ENCODE assay signal across 8 mouse cellular contexts in the genomic region with DNA sequence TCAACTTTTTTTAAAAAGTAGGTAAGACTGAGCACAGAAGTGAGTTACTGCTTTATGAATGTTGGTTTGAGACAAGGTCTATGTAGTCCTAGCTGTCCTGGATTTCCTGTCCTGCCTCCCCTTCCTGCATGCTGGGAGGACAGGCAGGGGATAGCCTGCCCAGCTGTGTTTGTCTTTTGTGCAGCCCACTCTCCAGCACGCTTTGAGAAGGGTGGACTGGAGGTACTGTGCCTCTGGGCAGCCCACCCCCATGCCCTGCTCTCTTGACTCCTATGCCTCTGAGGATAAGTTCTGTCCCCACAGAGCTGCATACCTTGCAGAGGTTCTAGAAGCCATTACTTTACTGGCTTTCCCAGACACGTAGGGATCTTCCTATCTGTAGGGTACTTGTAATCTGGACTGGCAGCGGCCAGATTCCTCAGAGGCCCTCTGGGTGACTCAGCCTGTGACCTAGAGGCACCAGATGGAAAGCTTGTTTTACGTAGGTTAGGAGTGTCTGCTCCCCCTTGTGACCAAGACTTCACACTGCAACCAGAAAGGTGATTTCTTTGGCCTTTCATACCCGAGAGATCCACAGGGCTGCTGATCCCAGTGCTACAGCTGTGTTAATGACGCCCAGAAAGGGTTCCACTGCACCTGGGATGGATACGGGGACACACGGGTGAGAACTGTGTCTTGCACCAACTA. TPM values are rescaled to one million over a fixed set of nuclear protein-coding genes. Genes with fewer than 3 reads are reported as not detected.
DNase-seq lines count a peak whose midpoint lies in the region; ATAC-seq lines count a peak whose summit lies in the region.

No protein-coding gene starts in this region.

- H3K27me3 ChIP-seq in intestine, embryonic 14.5 days (replicated peaks; ENCODE audit: control insufficient read depth, insufficient read depth, low read length) = no peaks in the 10 kb centered on the region
- H3K27me3 ChIP-seq in liver, embryonic 11.5 days (replicated peaks; ENCODE audit: control insufficient read depth, insufficient read depth, low read length) = no peaks in the 10 kb centered on the region

- H3K9ac ChIP-seq in intestine, embryonic 14.5 days (ENCODE audit: low read length) = no peak overlapping the region
- no peak overlapping the region for H3K9ac ChIP-seq in liver, embryonic 11.5 days (ENCODE audit: low read depth, low read length)

- 24% methylated on average over 8 of the region's 8 CpGs for WGBS in intestine, embryonic 14.5 days
- 34% methylated on average over 8 of the region's 8 CpGs for WGBS in liver, embryonic 11.5 days

- peak; percentile 79 for ATAC-seq in intestine, embryonic 14.5 days (replicated peaks; ENCODE audit: low FRiP score, low TSS enrichment, low read depth)
- ATAC-seq in liver, embryonic 11.5 days (replicated peaks; ENCODE audit: low FRiP score) = peak; percentile 63
- ATAC-seq in monocyte, adult 5-6 weeks (replicated peaks; ENCODE audit: insufficient number of reproducible peaks, low FRiP score, low TSS enrichment, poor library complexity, severe bottlenecking) = peak; percentile 88

- no peak overlapping the region for H3K27ac ChIP-seq in intestine, embryonic 14.5 days (ENCODE audit: low read depth)
- 0 out of 2 replicates have a peak overlapping the region, but pooled peaks have one; percentile 30 for H3K27ac ChIP-seq in liver, embryonic 11.5 days (ENCODE audit: low read depth, low read length)

- H3K9me3 ChIP-seq in intestine, embryonic 14.5 days (ENCODE audit: control insufficient read depth, low read length) = no peaks in the 10 kb centered on the region
- H3K9me3 ChIP-seq in liver, embryonic 11.5 days (ENCODE audit: control insufficient read depth, low read length) = no peaks in the 10 kb centered on the region

- no peak overlapping the region for H3K4me3 ChIP-seq in intestine, embryonic 14.5 days (ENCODE audit: low read depth, low read length)
- no peak overlapping the region for H3K4me3 ChIP-seq in liver, embryonic 11.5 days (ENCODE audit: low read depth, low read length)

- DNase-seq in 416B (ENCODE audit: low read depth) = peak; percentile 92
- DNase-seq in T-cell, adult 2 months (ENCODE audit: low spot score) = peak; percentile 58
- DNase-seq in cerebellum, postnatal 36 days = peak; percentile 66 to 80
- DNase-seq in gastrocnemius, postnatal 36 days = peak; percentile 37 to 58
- DNase-seq in intestine, embryonic 14.5 days (ENCODE audit: low spot score) = peak; percentile 79
- DNase-seq in liver, embryonic 11.5 days (ENCODE audit: low spot score) = peak; percentile 61
- DNase-seq in testis, postnatal 10 days (ENCODE audit: low spot score) = peak; percentile 51

- H3K4me2 ChIP-seq in intestine, embryonic 14.5 days (ENCODE audit: low read length) = no peak overlapping the region
- H3K4me2 ChIP-seq in liver, embryonic 11.5 days = no peak overlapping the region; the same call in 1 of the 2 replicates

- 0 out of 2 replicates have a peak, but pooled peaks cover 3% of the 10 kb centered on the region for H3K4me1 ChIP-seq in intestine, embryonic 14.5 days (replicated peaks; ENCODE audit: control insufficient read depth, insufficient read depth, low read length)
- peaks cover 3% of the 10 kb centered on the region for H3K4me1 ChIP-seq in liver, embryonic 11.5 days (replicated peaks; ENCODE audit: control insufficient read depth, insufficient read depth, low read length)

- intact Hi-C loops in gastrocnemius, postnatal 36 days (cut with DNase I) = loop anchor here (5.0 kb wide), 2 partner anchors 34 to 46 kb away; no protein-coding TSS in a partner anchor

- H3K36me3 ChIP-seq in intestine, embryonic 14.5 days (ENCODE audit: control insufficient read depth, insufficient read depth, low read length) = peaks cover 61% of the 10 kb centered on the region
- peaks cover 36% of the 10 kb centered on the region for H3K36me3 ChIP-seq in liver, embryonic 11.5 days (ENCODE audit: control insufficient read depth, insufficient read depth, low read length)

RNA-seq across cellular contexts. Expression of gene Bbc3, which starts 17.9 kb away (rescaled TPM):
- total RNA-seq in gastrocnemius, postnatal 36 days (2021) = 1 to 10 TPM; 1.4 to 2.2 TPM
- 4.1 and 4.9 TPM in 2 replicates for polyA plus RNA-seq in intestine, embryonic 14.5 days (2014; fragmentation: Nextera tagmentation; extraction: Ambion mirVana)
- polyA plus RNA-seq in liver, embryonic 11.5 days (2014; fragmentation: Nextera tagmentation; extraction: Ambion mirVana) = 4.7 and 6.4 TPM in 2 replicates
- 26.4 to 30.9 TPM (median 30.1 TPM) in 3 replicates for total RNA-seq in monocyte, adult 5-6 weeks (2017)

RNA-seq across cellular contexts. Expression of gene Ccdc9, which starts 39.5 kb away (rescaled TPM):
- total RNA-seq in gastrocnemius, postnatal 36 days (2021) = 10 to 100 TPM; 40.7 to 44.6 TPM
- polyA plus RNA-seq in intestine, embryonic 14.5 days (2014; fragmentation: Nextera tagmentation; extraction: Ambion mirVana) = 14.4 and 19.0 TPM in 2 replicates
- polyA plus RNA-seq in liver, embryonic 11.5 days (2014; fragmentation: Nextera tagmentation; extraction: Ambion mirVana) = 21.7 and 25.3 TPM in 2 replicates
- 231 to 284 TPM (median 256 TPM) in 3 replicates for total RNA-seq in monocyte, adult 5-6 weeks (2017)

RNA-seq across cellular contexts. Expression of gene Inafm1, which starts 52.6 kb away (rescaled TPM):
- 10 to 100 TPM; 12.2 to 15.1 TPM for total RNA-seq in gastrocnemius, postnatal 36 days (2021)
- 16.0 and 18.1 TPM in 2 replicates for polyA plus RNA-seq in intestine, embryonic 14.5 days (2014; fragmentation: Nextera tagmentation; extraction: Ambion mirVana)
- polyA plus RNA-seq in liver, embryonic 11.5 days (2014; fragmentation: Nextera tagmentation; extraction: Ambion mirVana) = 9.3 and 10.6 TPM in 2 replicates
- 9.4 to 16.4 TPM (median 12.3 TPM) in 3 replicates for total RNA-seq in monocyte, adult 5-6 weeks (2017)
